Mouse (Mus musculus): Measurements from ENCODE around the gene Dnpep.
A peak's percentile ranks its signal among the peaks of the same experiment; 100 is the strongest.

The Dnpep gene

GRCm38 (mm10) chr1:75317241-75318201, at the start of gene Dnpep:
Gene Dnpep (minus strand): TSS chr1:75317990.
- peak; percentile 99 to 100 for DNase-seq (ENCODE audit: low spot score in 2 of 2)

GRCm38 (mm10) chr1:75365510-75366137, 47.8 kb upstream of the Dnpep start:
- no peak for DNase-seq (ENCODE audit: low spot score in 2 of 2)

- no peak for DNase-seq (ENCODE audit: low spot score in 2 of 2)
These were observed 46.1 kb upstream of the Dnpep start for GRCm38 (mm10) chr1:75363868-75364267.

GRCm38 (mm10) chr1:75361750-75362149, 44.0 kb upstream of the Dnpep start:
- DNase-seq (ENCODE audit: low spot score in 2 of 2) = no peak

GRCm38 (mm10) chr1:75361123-75361522, 43.3 kb upstream of the Dnpep start:
- no peak for DNase-seq (ENCODE audit: low spot score in 2 of 2)

DNA sequence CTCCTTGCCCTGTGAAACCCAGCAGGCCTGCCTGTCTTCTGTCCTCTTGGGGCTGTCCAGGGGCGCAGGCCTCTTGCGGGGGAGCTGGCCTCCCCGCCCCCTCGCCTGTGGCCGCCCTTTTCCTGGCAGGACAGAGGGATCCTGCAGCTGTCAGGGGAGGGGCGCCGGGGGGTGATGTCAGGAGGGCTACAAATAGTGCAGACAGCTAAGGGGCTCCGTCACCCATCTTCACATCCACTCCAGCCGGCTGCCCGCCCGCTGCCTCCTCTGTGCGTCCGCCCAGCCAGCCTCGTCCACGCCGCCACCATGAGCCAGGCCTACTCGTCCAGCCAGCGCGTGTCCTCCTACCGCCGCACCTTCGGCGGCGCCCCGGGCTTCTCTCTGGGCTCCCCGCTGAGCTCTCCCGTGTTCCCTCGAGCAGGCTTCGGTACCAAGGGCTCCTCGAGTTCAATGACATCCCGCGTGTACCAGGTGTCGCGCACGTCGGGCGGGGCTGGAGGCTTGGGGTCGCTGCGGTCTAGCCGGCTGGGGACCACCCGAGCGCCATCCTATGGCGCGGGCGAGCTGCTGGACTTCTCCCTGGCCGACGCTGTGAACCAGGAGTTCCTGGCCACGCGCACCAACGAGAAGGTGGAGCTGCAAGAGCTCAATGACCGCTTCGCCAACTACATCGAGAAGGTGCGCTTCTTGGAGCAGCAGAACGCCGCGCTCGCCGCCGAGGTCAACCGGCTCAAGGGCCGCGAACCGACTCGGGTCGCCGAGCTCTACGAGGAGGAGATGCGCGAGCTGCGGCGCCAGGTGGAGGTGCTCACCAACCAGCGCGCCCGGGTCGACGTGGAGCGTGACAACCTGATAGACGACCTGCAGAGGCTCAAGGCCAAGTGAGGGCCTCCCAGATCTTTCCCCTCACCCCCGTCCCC, 42.6 kb upstream of the Dnpep start, which contains the start of gene Des:
Gene Des, plus strand, starts transcription at position 218 of the 920 bp plus-strand sequence.
- DNase-seq (ENCODE audit: low spot score in 2 of 2) = no peak

DNA sequence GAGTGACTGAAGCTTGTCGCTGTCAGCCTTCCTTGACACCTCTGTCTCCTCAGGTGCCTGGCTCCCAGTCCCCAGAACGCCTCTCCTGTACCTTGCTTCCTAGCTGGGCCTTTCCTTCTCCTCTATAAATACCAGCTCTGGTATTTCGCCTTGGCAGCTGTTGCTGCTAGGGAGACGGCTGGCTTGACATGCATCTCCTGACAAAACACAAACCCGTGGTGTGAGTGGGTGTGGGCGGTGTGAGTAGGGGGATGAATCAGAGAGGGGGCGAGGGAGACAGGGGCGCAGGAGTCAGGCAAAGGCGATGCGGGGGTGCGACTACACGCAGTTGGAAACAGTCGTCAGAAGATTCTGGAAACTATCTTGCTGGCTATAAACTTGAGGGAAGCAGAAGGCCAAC, 41.6 kb upstream of the Dnpep start:
- DNase-seq (ENCODE audit: low spot score in 2 of 2) = peak in 1 of 2 experiments; percentile 52

DNA sequence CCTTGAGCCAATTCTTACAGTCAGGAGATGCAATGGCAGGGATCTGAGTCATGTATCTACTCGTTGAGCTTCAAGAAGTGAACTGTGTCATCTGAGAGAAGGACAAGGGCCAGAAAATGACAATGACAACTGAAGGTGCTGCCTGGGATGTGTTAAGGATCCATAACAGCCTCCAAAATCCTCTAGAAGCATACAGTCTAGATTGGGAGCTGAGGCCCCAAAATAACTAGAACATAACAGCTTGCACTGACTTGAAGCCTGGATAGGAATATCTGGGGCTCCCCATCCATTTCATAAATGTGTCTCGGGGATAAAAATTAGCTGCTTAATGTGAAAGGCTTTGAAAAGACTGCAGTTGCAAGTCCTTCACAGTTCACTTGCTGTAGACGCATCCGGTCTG, 40.2 kb upstream of the Dnpep start:
- DNase-seq (ENCODE audit: low spot score in 2 of 2) = no peak

GRCm38 (mm10) chr1:75357261-75357660, 39.5 kb upstream of the Dnpep start:
- no peak for DNase-seq (ENCODE audit: low spot score in 2 of 2)

DNA sequence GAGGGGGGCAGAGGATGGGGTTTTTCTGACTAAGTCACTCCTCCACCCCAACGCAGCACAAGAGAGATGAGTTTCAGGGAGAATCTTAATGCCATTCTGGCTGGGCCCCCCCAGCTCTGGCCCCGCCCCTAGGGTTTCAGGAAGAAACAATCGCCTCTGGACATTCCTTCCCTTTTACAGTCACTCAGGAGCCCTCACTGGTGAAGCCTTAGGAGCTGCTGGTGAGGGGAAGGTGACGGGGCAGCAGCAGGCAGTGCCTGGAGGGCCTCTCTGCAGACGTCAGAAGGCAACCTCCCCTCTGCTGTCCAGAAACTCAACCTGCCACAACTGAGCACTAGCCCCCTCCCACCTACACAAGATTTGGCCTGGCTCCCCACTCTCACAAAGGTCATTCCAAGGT, 31.5 kb upstream of the Dnpep start:
- DNase-seq (ENCODE audit: low spot score in 2 of 2) = no peak

DNA sequence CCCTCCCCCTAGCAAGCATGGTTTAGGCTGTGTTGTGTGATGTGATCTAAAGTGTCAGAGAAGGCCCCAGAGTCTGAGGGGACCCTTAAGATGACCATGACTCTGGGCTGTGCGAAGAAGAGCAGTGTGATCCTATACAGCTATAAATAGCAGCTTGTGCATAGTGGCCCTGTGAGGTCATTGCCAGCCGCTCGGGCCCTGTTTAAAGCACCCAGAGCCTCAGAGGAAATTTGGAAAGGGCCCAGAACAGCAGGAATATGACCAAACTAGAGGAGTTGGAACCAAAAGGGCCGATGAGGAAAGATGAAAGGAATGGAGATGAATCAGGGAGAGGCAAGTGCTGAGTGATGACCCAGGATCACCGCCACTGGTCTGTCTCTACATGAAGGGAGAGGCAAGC, 29.5 kb upstream of the Dnpep start:
- DNase-seq (ENCODE audit: low spot score in 2 of 2) = no peak

GRCm38 (mm10) chr1:75345036-75345935, 27.5 kb upstream of the Dnpep start:
- DNase-seq (ENCODE audit: low spot score in 2 of 2) = no peak

GRCm38 (mm10) chr1:75344291-75345035, 26.7 kb upstream of the Dnpep start:
- no peak for DNase-seq (ENCODE audit: low spot score in 2 of 2)

DNA sequence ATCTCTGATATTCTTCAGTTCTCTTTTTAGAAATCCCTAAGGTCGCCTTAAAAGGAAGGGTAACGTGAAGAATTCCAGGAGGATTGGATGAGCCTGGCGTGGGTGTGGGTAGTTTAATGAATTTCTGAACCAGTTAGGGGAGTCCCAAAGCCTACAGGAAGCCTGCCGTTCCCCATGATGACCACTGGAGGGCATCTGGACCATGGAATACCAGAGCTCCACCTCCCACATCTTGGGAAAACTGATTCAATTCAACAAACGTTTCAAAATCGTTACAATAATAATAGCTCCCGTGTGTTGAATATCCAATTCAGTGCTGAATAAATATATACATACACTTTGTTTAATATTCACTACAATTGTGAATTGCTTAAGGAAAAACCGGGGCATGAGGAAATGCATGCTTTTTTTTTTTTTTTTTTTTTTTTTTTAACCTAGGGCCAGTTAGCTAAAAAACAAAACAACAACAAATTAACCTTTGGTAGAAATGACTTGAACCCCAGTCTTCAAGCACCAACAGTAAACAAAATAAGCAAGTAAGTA, 25.2 kb upstream of the Dnpep start:
- peak in 1 of 2 experiments; percentile 58 for DNase-seq (ENCODE audit: low spot score in 2 of 2)

DNA sequence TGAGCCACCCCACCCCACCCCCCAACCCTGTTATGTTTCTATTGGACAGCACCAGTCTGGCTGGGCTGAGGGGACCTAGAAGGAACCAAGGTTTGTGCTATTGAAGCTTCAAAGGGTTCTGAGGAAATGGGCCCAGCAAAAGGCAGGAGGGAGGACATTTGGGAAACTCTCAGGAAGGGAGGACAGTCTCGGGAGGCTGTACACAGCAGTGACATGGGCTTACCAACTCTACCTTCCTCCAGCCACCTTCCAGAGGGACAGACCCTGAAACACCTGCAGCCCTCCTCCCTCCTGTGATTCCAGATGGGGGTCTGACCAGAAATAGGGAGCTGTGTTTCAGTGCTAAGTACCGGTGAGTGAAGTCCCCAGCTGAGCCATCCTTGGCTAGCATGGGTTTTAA, 22.7 kb upstream of the Dnpep start:
- DNase-seq (ENCODE audit: low spot score in 2 of 2) = no peak

DNA sequence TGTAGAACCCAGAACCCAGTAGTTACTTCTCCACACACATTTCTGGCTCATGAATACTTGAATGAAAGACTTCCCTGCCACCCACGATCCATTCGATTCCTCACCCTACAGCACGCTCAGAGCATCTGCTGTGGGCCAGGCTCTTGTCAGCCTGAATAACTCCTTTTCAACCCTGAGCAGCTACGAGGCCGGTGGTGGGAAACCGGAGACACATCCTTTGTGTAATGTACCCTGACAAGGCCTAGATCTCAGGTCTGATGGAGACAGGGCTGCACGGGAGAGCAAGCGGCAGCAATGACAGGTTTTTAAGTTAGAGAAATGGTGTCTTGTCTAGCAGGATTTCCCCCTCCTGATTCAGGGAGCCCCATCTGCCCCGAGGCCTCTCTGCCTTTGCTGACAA, 21.5 kb upstream of the Dnpep start:
- DNase-seq (ENCODE audit: low spot score in 2 of 2) = no peak

DNA sequence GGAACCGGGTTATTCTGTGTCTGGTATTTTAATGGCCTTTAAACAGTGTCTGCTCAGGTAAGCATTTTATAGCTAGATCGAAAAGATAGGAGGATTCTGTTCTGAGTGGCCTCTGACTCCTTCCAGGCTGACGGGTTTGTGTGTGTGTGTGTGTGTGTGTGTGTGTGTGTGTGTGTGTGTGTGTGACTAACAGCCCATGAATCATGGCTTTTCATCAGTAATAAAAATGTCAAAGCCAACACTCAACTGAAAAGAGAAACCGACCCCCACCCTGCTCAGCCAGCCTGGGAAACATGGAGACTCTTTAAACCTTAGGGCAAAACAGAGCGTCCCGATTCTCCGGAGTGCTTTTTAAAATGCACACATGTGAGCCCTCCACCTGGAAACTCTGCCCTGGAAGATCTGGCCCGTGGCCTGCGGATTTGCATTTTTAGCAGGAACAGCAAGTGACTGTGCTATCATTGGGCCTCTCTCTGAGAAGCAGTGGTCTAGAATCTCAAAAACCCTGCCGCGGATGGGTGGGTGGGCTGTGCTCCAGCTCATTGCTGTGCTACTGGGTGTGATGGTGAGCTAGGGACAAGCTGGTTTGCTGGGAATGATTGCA, 20.4 kb upstream of the Dnpep start:
- DNase-seq (ENCODE audit: low spot score in 2 of 2) = no peak

DNA sequence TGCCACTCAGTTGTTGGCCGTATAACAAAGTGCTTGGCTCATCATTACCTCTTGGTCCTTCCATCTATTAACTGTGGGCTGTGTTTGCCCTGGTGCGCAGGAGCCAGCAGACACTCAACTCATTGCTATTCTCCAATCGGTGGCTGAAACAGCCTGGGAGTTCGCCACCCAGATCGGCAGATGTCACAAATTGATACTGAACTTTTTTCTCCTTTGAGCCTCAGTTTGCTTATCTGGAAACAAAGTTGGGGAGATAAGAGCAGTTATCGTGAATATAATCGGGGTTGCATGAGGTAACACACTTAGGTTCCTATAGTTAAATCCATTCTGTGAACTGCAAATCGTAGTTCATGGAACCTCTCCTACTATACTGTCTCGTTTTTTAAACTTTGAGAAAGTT, 19.3 kb upstream of the Dnpep start:
- DNase-seq (ENCODE audit: low spot score in 2 of 2) = no peak

GRCm38 (mm10) chr1:75336461-75336860, 18.7 kb upstream of the Dnpep start:
- no peak for DNase-seq (ENCODE audit: low spot score in 2 of 2)

Data from frontal cortex, postnatal 25 days (tissue).